Mouse (Mus musculus) kidney, embryonic 15.5 days (tissue): ENCODE measurements around the gene Lgals12. TPM values are rescaled to one million over a fixed set of nuclear protein-coding genes. Genes with fewer than 3 reads are reported as not detected.

Experiments used
- ATAC-seq: fragments of 200-750 bp; cut with Nextera tagmentation; replicated peaks from 2 replicates; pipeline ENCODE4 v1.8.0; 2017; ENCODE audit warnings: moderate TSS enrichment; ENCODE audit not compliant: low FRiP score
- H3K27ac ChIP-seq: fragments of 300-500 bp; sonication (generic); 2 replicates; pipeline ENCODE4 v1.5.1; 2015; ENCODE audit warnings: mild to moderate bottlenecking, inconsistent platforms
- H3K27me3 ChIP-seq: fragments of 300-500 bp; sonication (generic); 2 replicates; pipeline ENCODE4 v1.6.1; 2015; ENCODE audit warnings: inconsistent platforms
- H3K36me3 ChIP-seq: fragments of 300-500 bp; sonication (generic); 2 replicates; pipeline ENCODE4 v1.6.1; 2015; ENCODE audit warnings: inconsistent platforms
- H3K4me1 ChIP-seq: fragments of 300-500 bp; sonication (generic); 2 replicates; pipeline ENCODE4 v1.6.1; 2015; ENCODE audit warnings: inconsistent platforms
- H3K4me2 ChIP-seq: fragments of 300-500 bp; sonication (generic); 2 replicates; pipeline ENCODE4 v1.6.1; 2015; ENCODE audit warnings: moderate library complexity, mild to moderate bottlenecking, inconsistent platforms
- H3K4me3 ChIP-seq: fragments of 300-500 bp; sonication (generic); replicated peaks from 2 replicates; pipeline ENCODE4 v1.5.1; 2015; ENCODE audit warnings: mild to moderate bottlenecking, inconsistent platforms
- H3K9ac ChIP-seq: fragments of 300-500 bp; sonication (generic); 2 replicates; pipeline ENCODE4 v1.6.1; 2015; ENCODE audit warnings: mild to moderate bottlenecking, inconsistent platforms
- H3K9me3 ChIP-seq: fragments of 300-500 bp; sonication (generic); replicated peaks from 2 replicates; pipeline ENCODE4 v1.6.1; 2016; ENCODE audit warnings: inconsistent platforms
- WGBS: fragments of 180-500 bp; shearing (Covaris S2); methylation state at CpG from one replicate; pipeline ENCODE4 v1.1.7; 2015; ENCODE audit warnings: mixed read lengths; 5-methylcytosine and 5-hydroxymethylcytosine counted together
- polyA plus RNA-seq: library from polyadenylated mRNA; unstranded; fragments of >200 nt; fragmentation: Nextera tagmentation; extraction: Ambion mirVana; gene quantifications from 2 replicates; pipeline ENCODE4 v1.2.1, GENCODE M21; 2015

Gene Lgals12
- polyA plus RNA-seq, 1 experiment from 2014 or later: 2.1 TPM

DNA sequence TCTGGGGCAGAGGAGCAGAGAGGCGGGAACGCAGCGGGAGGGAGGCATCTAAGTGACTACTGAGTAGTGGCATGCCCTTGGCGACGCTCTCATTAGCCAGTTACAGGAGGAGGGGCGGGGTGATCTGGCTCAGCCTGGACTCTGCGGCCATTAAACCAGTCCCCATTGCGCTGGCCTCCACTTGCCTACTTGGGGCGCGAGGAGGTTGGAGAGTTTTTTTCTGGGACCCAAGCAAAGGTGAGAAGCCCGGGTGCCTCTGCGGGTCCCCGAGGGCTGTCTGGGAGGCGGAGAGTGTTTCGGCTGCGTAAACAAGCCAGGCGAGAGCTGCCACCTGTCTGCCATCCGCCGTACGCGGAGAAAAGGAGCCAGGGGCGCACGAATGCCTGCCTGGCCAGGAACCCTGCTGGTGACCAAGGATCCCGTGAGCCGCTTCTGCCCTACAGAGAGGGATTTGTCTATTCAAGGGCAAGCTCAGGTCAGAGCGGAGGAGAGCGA, 49.6 kb downstream of the Lgals12 start, which contains the start of gene Pla2g16:
Gene Pla2g16 (plus strand): TSS at position 132 of the 495 bp plus-strand sequence.
- Histone ChIP-seq H3K4me1 (peaks cover 12% of the 10 kb centered on the region), H3K27me3 (no peaks in the 10 kb centered on the region), H3K27ac (no peak within 1 kb of the TSS), H3K4me2 (peak within 1 kb of the TSS; percentile 79), H3K9ac (peak within 1 kb of the TSS; percentile 47), H3K4me3 (peak within 1 kb of the TSS; percentile 54), H3K9me3 (no peaks in the 10 kb centered on the region), H3K36me3 (no peaks in the 10 kb centered on the region)
- WGBS: under 1% methylated on average over 27 of the region's 27 CpGs
- ATAC-seq: peak; percentile 96

DNA sequence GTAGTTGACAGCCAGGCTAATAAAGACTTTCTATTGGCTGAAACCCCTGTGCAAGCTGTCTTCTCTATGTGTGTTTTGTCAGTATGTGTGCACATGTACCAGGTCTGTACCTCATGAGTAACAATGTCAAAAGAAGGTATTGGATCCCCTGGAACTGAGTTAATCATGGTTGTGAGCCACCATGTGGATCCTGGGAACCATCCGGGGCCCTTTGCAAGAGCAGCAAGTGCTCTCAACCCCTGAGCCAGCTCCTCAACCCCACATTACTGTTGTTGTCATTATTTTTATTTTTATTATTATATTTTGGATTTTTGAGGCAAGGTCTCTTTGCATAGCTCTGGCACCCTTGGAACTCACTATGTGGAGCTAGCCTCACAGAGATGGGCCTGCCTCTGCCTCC, 50.4 kb downstream of the Lgals12 start:
- Histone ChIP-seq H3K4me2 (no peak overlapping the region), H3K36me3 (no peaks in the 10 kb centered on the region), H3K27me3 (no peaks in the 10 kb centered on the region), H3K27ac (no peak overlapping the region), H3K4me1 (peaks cover 12% of the 10 kb centered on the region), H3K9ac (no peak overlapping the region), H3K9me3 (no peaks in the 10 kb centered on the region), H3K4me3 (no peak overlapping the region)
- ATAC-seq: no peak
- 93% methylated on average over 1 of the region's 1 CpGs for WGBS

DNA sequence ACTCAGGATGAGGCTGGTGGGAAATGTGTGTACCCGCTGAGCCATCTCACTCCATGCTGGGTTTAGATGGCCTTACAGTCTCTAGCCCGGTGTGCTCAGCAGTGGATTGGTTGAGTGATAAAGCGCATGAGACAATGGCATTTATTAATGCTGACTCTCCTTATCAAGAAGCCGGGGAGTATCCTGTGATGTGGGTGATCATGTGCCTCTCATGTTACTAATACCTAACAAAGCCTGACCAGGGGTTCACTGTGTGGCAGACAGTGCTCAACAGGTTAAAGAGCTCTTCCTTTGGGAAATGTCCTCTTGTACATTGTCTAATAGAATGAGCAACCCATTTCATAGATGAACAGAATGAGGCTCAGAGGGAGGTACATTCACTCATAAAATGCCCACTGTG, 52.1 kb downstream of the Lgals12 start:
- 70% methylated on average over 4 of the region's 4 CpGs for WGBS

DNA sequence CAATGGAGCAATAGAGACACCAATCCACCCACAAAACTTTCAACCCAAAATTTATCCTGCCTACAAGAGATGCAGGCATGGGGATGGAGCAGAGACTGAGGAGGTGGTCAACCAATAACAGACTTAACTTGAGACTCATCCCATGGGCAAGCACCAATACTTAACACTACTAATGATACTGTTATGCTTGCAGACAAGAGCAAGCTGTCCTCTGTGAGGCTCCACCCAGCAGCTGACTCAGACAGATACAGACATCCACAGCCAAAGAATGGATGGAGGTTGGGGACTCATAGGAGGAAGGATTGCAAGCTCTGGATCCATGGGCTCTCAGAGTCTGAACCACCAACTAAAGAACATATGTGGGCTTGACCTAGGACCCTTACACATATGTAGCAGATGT, 53.6 kb downstream of the Lgals12 start:
- no peak overlapping the region for H3K4me3 ChIP-seq
- ATAC-seq: no peak
- H3K27ac ChIP-seq: no peak overlapping the region
- H3K4me1 ChIP-seq: peaks cover 12% of the 10 kb centered on the region
- H3K9ac ChIP-seq: no peak overlapping the region
- H3K36me3 ChIP-seq: no peaks in the 10 kb centered on the region
- H3K4me2 ChIP-seq: no peak overlapping the region
- H3K27me3 ChIP-seq: no peaks in the 10 kb centered on the region
- no peaks in the 10 kb centered on the region for H3K9me3 ChIP-seq

More for the DNA sequence above, 52.1 kb downstream of the Lgals12 start:
- ATAC-seq: no peak
- no peaks in the 10 kb centered on the region for H3K9me3 ChIP-seq
- peaks cover 12% of the 10 kb centered on the region for H3K4me1 ChIP-seq
- no peak overlapping the region for H3K9ac ChIP-seq
- H3K27me3 ChIP-seq: no peaks in the 10 kb centered on the region
- no peak overlapping the region for H3K4me2 ChIP-seq
- no peaks in the 10 kb centered on the region for H3K36me3 ChIP-seq
- H3K4me3 ChIP-seq: no peak overlapping the region
- no peak overlapping the region for H3K27ac ChIP-seq

DNA sequence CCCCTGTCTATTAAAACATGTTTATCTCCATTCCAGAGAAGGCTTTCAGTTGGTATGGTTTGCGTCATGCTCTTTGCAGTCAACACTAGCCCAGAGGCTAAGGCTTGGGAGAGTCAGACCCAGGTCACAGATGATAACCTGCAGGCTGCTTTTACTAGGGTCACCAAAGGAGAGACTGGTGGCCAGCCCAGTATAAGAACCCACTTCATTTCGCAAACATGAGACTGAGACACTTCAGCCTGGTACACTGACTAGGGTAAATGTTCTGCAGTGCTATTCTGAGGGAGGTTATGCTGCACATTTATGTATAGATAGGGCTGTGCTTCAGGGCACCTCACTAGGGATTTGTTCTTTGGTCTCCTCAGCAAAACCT, 54.7 kb downstream of the Lgals12 start:
- H3K4me3 ChIP-seq: no peak overlapping the region
- 79% methylated on average over 2 of the region's 2 CpGs for WGBS
- H3K4me2 ChIP-seq: no peak overlapping the region
- no peaks in the 10 kb centered on the region for H3K27me3 ChIP-seq
- ATAC-seq: no peak
- H3K4me1 ChIP-seq: peaks cover 2% of the 10 kb centered on the region; the same call in 1 of the 2 replicates
- no peaks in the 10 kb centered on the region for H3K36me3 ChIP-seq
- no peak overlapping the region for H3K27ac ChIP-seq
- H3K9me3 ChIP-seq: no peaks in the 10 kb centered on the region
- no peak overlapping the region for H3K9ac ChIP-seq

DNA sequence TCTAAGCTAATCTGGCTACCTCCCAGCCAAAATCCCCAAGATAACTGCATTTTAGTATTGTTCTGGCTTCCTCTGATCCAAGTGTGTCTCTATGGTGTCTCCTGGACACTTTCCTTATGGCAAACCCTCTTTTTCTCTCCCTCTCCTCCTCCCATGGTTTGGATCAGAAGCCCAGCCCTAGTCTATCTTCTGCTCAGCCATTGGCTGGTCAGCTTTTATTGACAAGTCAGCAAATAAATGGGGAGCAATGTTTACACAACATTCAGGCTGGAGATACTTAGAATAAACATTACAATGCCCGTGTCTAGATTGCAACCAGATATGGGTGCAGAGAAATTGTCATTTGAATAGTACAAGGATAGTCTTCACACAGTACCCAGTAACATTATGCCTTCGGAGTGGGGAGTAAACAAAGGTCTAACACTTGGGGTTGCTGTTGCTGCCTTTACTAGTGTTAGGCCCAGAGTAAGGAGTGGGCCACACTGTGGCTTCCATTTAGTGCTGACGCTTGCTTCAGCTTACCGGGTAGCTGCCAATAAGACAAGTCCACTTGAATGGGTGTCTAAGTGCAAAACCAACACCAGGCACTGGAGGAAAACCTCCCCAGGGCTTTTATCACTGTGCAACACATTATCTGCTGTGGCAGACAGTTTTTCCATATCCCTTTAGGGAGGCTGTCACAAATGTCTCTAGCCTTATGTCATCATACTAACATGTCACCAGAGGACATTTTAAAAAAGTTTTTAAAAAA, 55.3 kb downstream of the Lgals12 start:
- WGBS: 61% methylated on average over 4 of the region's 4 CpGs

DNA sequence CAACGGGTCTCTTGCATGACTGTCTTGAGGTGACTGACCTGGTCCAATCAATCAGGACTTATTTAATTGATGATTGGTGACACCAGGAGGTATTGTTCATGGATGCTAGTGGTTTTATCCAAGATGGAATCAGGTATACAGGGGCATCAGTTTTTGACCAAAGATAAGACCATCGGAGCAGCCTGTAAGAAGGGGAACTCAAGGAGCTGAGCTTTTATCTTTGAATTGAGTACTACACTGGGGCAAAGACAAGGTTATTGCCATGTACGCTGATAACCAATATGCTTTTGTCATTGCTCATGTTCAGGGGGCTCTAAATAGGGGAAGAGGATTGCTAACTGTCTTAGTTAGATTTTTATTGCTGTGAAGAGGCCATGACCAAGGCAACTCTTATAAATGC, 58.1 kb downstream of the Lgals12 start:
- no peaks in the 10 kb centered on the region for H3K27me3 ChIP-seq
- no peak overlapping the region for H3K9ac ChIP-seq
- 87% methylated on average over 3 of the region's 3 CpGs for WGBS
- H3K4me1 ChIP-seq: no peaks in the 10 kb centered on the region
- no peak overlapping the region for H3K4me3 ChIP-seq
- no peak overlapping the region for H3K27ac ChIP-seq
- no peaks in the 10 kb centered on the region for H3K9me3 ChIP-seq
- ATAC-seq: no peak
- H3K36me3 ChIP-seq: no peaks in the 10 kb centered on the region
- no peak overlapping the region for H3K4me2 ChIP-seq

More for the DNA sequence above, 55.3 kb downstream of the Lgals12 start:
- Histone ChIP-seq H3K27ac (no peak overlapping the region), H3K9ac (no peak overlapping the region), H3K36me3 (no peaks in the 10 kb centered on the region), H3K9me3 (no peaks in the 10 kb centered on the region), H3K4me2 (no peak overlapping the region), H3K4me1 (no peaks in the 10 kb centered on the region), H3K4me3 (no peak overlapping the region), H3K27me3 (no peaks in the 10 kb centered on the region)
- no peak for ATAC-seq

Other genes starting within 250 kb of the Lgals12 start
- gene Spindoc, start 224.2 kb downstream of the Lgals12 start, polyA plus RNA-seq: 31.5 and 33.9 TPM in 2 replicates
- 6.0 and 7.4 TPM in 2 replicates for gene 2700081O15Rik, start 189.6 kb downstream of the Lgals12 start, polyA plus RNA-seq
- gene Rtn3, start 123.9 kb downstream of the Lgals12 start, polyA plus RNA-seq: 157 TPM in 2 replicates
- 12.2 and 12.3 TPM in 2 replicates for gene Atl3, start 113.2 kb downstream of the Lgals12 start, polyA plus RNA-seq
- 8.8 and 9.2 TPM in 2 replicates for gene Pla2g16, start 49.7 kb downstream of the Lgals12 start, polyA plus RNA-seq
- not detected in 2 replicates for gene Hrasls5, start 5.3 kb upstream of the Lgals12 start, polyA plus RNA-seq
- gene Slc22a19, start 104.1 kb upstream of the Lgals12 start, polyA plus RNA-seq: 6.9 and 7.6 TPM in 2 replicates
- 0.15 and 0.31 TPM in 2 replicates for gene Slc22a26, start 195.5 kb upstream of the Lgals12 start, polyA plus RNA-seq